Mouse (Mus musculus): ENCODE measurements at regions not wholly inside any gene's neighbourhood (a gene's known extent, or its start where the extent isn't known, plus 50 kb on each side); places are given as distances from the start of the nearest gene placed in this dataset.

- TF ChIP-seq CTCF (IDR thresholded peaks at IDR 0.05 in 2 of 3, conservative IDR thresholded peaks at IDR 0.05 in 1 of 3; ENCODE audit: control insufficient read depth in 1 of 3, insufficient read depth in 1 of 3, low read depth in 2 of 3, low read length in 3 of 3, poor library complexity in 1 of 3, severe bottlenecking in 1 of 3): no peak
- TF ChIP-seq GABPA (IDR thresholded peaks at IDR 0.05; ENCODE audit: low read depth, low read length): no peak
- TF ChIP-seq MAX (IDR thresholded peaks at IDR 0.05; ENCODE audit: low read length): no peak
- TF ChIP-seq POLR2AphosphoS2 (IDR thresholded peaks at IDR 0.05; ENCODE audit: low read length): no peak
- no peak for TF ChIP-seq POLR2AphosphoS5 (IDR thresholded peaks at IDR 0.05; ENCODE audit: borderline replicate concordance, low read depth, low read length)
- TF ChIP-seq SIN3A (IDR thresholded peaks at IDR 0.05; ENCODE audit: low read length): no peak
- no peak for TF ChIP-seq USF1 (IDR thresholded peaks at IDR 0.05; ENCODE audit: low read depth, low read length)
- TF ChIP-seq E2F4 (IDR thresholded peaks at IDR 0.05; ENCODE audit: borderline replicate concordance, low read depth, low read length): no peak
- TF ChIP-seq JUND (IDR thresholded peaks at IDR 0.05; ENCODE audit: low read depth, low read length): no peak
- peaks cover 0 to 1% of the 10 kb centered on the region in 2 experiments; a peak in 2 of 4 replicates for H3K27me3 ChIP-seq (ENCODE audit: control insufficient read depth in 1 of 2, insufficient read depth in 2 of 2, low read length in 2 of 2)
These were observed 50.1 kb upstream of the Arhgap29 start for GRCm38 (mm10) chr3:121902246-121902645.

DNA sequence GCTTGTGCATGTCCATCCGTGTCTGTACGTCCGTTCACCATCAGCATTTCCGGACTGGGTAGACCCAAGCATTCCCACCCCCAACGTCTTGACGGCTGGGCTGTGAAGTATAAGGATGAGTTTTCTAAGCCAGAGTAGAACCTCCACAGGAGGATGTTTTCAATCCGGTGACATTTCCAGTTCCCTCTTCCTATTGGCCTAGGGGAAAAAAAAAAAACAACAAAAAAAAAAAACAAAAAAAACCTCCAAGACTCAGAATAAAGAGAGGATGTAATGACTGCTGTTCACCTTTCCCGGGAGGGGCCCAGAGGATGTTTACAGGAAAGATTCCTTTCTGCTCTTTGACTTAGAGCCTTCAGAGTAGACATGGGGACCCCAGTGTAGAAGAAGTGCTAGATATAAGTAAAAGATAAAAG, 51.9 kb upstream of the Arhgap29 start:
- no peaks in the 10 kb centered on the region for H3K36me3 ChIP-seq (ENCODE audit: control insufficient read depth in 1 of 2, insufficient read depth in 2 of 2, low read length in 2 of 2)
- H3K27ac ChIP-seq (ENCODE audit: control insufficient read depth, low read depth, low read length): no peak overlapping the region
- H3K9ac ChIP-seq (ENCODE audit: control insufficient read depth, low read depth, low read length, poor library complexity, severe bottlenecking): no peak overlapping the region
- no peaks in the 10 kb centered on the region for H3K4me1 ChIP-seq (ENCODE audit: control insufficient read depth in 1 of 2, insufficient read depth in 2 of 2, low read length in 2 of 2)
- no peak for DNase-seq (ENCODE audit: low read depth, low spot score)
- no peak overlapping the region for H3K4me3 ChIP-seq (ENCODE audit: control insufficient read depth in 1 of 2, insufficient read depth in 1 of 2, low read depth in 2 of 2, low read length in 2 of 2)
- no peak for TF ChIP-seq GATA1 (IDR thresholded peaks at IDR 0.05; ENCODE audit: low read depth, low read length)
- no peak for TF ChIP-seq TBP (IDR thresholded peaks at IDR 0.05; ENCODE audit: low read depth, low read length)
- TF ChIP-seq ELF1 (IDR thresholded peaks at IDR 0.05; ENCODE audit: low read depth, low read length): no peak
- no peak for TF ChIP-seq KAT2A (conservative IDR thresholded peaks at IDR 0.05; ENCODE audit: low read depth, low read length)
- H3K27me3 ChIP-seq (ENCODE audit: control insufficient read depth in 1 of 2, insufficient read depth in 2 of 2, low read length in 2 of 2): peaks cover 0 to 1% of the 10 kb centered on the region in 2 experiments; a peak in 2 of 4 replicates
- no peaks in the 10 kb centered on the region for H3K9me3 ChIP-seq (replicated peaks; ENCODE audit: insufficient read depth, low read length)
- no peaks in the 10 kb centered on the region for H3K79me2 ChIP-seq (ENCODE audit: control insufficient read depth, insufficient read depth, low read length, poor library complexity)

More at GRCm38 (mm10) chr3:121902246-121902645, 50.1 kb upstream of the Arhgap29 start:
- Histone ChIP-seq H3K9me3 (replicated peaks; ENCODE audit: insufficient read depth, low read length) (no peaks in the 10 kb centered on the region), H3K9ac (ENCODE audit: control insufficient read depth, low read depth, low read length, poor library complexity, severe bottlenecking) (no peak overlapping the region), H3K79me2 (ENCODE audit: control insufficient read depth, insufficient read depth, low read length, poor library complexity) (no peaks in the 10 kb centered on the region), H3K27ac (ENCODE audit: control insufficient read depth, low read depth, low read length) (no peak overlapping the region), H3K4me1 (ENCODE audit: control insufficient read depth in 1 of 2, insufficient read depth in 2 of 2, low read length in 2 of 2) (no peaks in the 10 kb centered on the region), H3K36me3 (ENCODE audit: control insufficient read depth in 1 of 2, insufficient read depth in 2 of 2, low read length in 2 of 2) (no peaks in the 10 kb centered on the region), H3K4me3 (ENCODE audit: control insufficient read depth in 1 of 2, insufficient read depth in 1 of 2, low read depth in 2 of 2, low read length in 2 of 2) (no peak overlapping the region)
- no peak for DNase-seq (ENCODE audit: low read depth, low spot score)

- H3K79me2 ChIP-seq (ENCODE audit: control insufficient read depth, insufficient read depth, low read length, poor library complexity): no peaks in the 10 kb centered on the region
- H3K27ac ChIP-seq (ENCODE audit: control insufficient read depth, low read depth, low read length): no peak overlapping the region
- no peak for TF ChIP-seq MAFK (IDR thresholded peaks at IDR 0.05; ENCODE audit: borderline replicate concordance, low read depth, low read length)
- TF ChIP-seq HCFC1 (IDR thresholded peaks at IDR 0.05; ENCODE audit: low read depth, low read length): no peak
- TF ChIP-seq NRF1 (IDR thresholded peaks at IDR 0.05; ENCODE audit: insufficient read depth, low read depth, low read length, poor library complexity, severe bottlenecking): no peak
- no peak for TF ChIP-seq GABPA (IDR thresholded peaks at IDR 0.05; ENCODE audit: low read depth, low read length)
- TF ChIP-seq USF2 (IDR thresholded peaks at IDR 0.05; ENCODE audit: borderline replicate concordance in 1 of 2, insufficient read depth in 1 of 2, low read depth in 1 of 2, low read length in 2 of 2): no peak
- no peak for TF ChIP-seq ZC3H11A (IDR thresholded peaks at IDR 0.05; ENCODE audit: low read depth, low read length)
- no peak for TF ChIP-seq TAL1 (IDR thresholded peaks at IDR 0.05; ENCODE audit: low read length)
- no peaks in the 10 kb centered on the region for H3K9me3 ChIP-seq (replicated peaks; ENCODE audit: insufficient read depth, low read length)
- H3K9ac ChIP-seq (ENCODE audit: control insufficient read depth, low read depth, low read length, poor library complexity, severe bottlenecking): no peak overlapping the region
- peaks cover 0 to 1% of the 10 kb centered on the region in 2 experiments; a peak in 2 of 4 replicates for H3K27me3 ChIP-seq (ENCODE audit: control insufficient read depth in 1 of 2, insufficient read depth in 2 of 2, low read length in 2 of 2)
- no peak overlapping the region for H3K4me3 ChIP-seq (ENCODE audit: control insufficient read depth in 1 of 2, insufficient read depth in 1 of 2, low read depth in 2 of 2, low read length in 2 of 2)
- no peaks in the 10 kb centered on the region for H3K4me1 ChIP-seq (ENCODE audit: control insufficient read depth in 1 of 2, insufficient read depth in 2 of 2, low read length in 2 of 2)
- no peaks in the 10 kb centered on the region for H3K36me3 ChIP-seq (ENCODE audit: control insufficient read depth in 1 of 2, insufficient read depth in 2 of 2, low read length in 2 of 2)
- DNase-seq (ENCODE audit: low read depth, low spot score): no peak
These were observed 54.3 kb upstream of the Arhgap29 start for GRCm38 (mm10) chr3:121897821-121898574.
